Mouse (Mus musculus) heart, embryonic 13.5 days (tissue): Measurements from ENCODE around the gene Cdyl. TPM values are rescaled to one million over a fixed set of nuclear protein-coding genes. Genes with fewer than 3 reads are reported as not detected.

Experiments used
- ATAC-seq: fragments of 200-750 bp; cut with Nextera tagmentation; 2 replicates; pipeline ENCODE4 v1.8.0; 2017; ENCODE audit warnings: moderate TSS enrichment; ENCODE audit not compliant: insufficient number of reproducible peaks, low FRiP score, low TSS enrichment; ENCODE audit errors: extremely low read depth
- H3K27ac ChIP-seq: fragments of 300-500 bp; sonication (generic); replicated peaks from 2 replicates; pipeline ENCODE4 v1.5.1; 2015; ENCODE audit warnings: moderate library complexity, mild to moderate bottlenecking, inconsistent platforms
- H3K27me3 ChIP-seq: fragments of 300-500 bp; sonication (generic); replicated peaks from 2 replicates; pipeline ENCODE4 v1.6.1; 2015; ENCODE audit warnings: mild to moderate bottlenecking, inconsistent platforms
- H3K36me3 ChIP-seq: fragments of 300-500 bp; sonication (generic); 2 replicates; pipeline ENCODE4 v1.6.1; 2015; ENCODE audit warnings: mild to moderate bottlenecking, inconsistent platforms
- H3K4me1 ChIP-seq: fragments of 300-500 bp; sonication (generic); 2 replicates; pipeline ENCODE4 v1.6.1; 2015; ENCODE audit warnings: inconsistent platforms
- H3K4me2 ChIP-seq: fragments of 300-500 bp; sonication (generic); 2 replicates; pipeline ENCODE4 v1.6.1; 2015; ENCODE audit warnings: inconsistent platforms, mild to moderate bottlenecking, moderate library complexity
- H3K4me3 ChIP-seq: fragments of 300-500 bp; sonication (generic); 2 replicates; pipeline ENCODE4 v1.5.1; 2015; ENCODE audit warnings: moderate library complexity, mild to moderate bottlenecking, inconsistent platforms
- H3K9ac ChIP-seq: fragments of 300-500 bp; sonication (generic); 2 replicates; pipeline ENCODE4 v1.6.1; 2015; ENCODE audit warnings: inconsistent platforms, mild to moderate bottlenecking, moderate library complexity
- H3K9me3 ChIP-seq: fragments of 300-500 bp; sonication (generic); 2 replicates; pipeline ENCODE4 v1.6.1; 2016; ENCODE audit warnings: inconsistent platforms
- WGBS: fragments of 180-500 bp; shearing (Covaris S2); methylation state at CpG from one replicate; pipeline ENCODE4 v1.1.7; 2015; ENCODE audit warnings: mixed read lengths; 5-methylcytosine and 5-hydroxymethylcytosine counted together
- polyA plus RNA-seq: library from polyadenylated mRNA; unstranded; fragments of >200 nt; fragmentation: Nextera tagmentation; extraction: Ambion mirVana; gene quantifications from 2 replicates; pipeline ENCODE4 v1.2.1, GENCODE M21; 2015

The Cdyl gene
- polyA plus RNA-seq, 1 experiment from 2014 or later: 10.2 TPM

- peaks cover 10% of the 10 kb centered on the region for H3K36me3 ChIP-seq
- H3K27me3 ChIP-seq: peaks cover 16% of the 10 kb centered on the region
- H3K4me2 ChIP-seq: peak overlapping the region; percentile 82
- under 1% methylated on average over 78 of the region's 93 CpGs for WGBS
- peak overlapping the region; percentile 90 for H3K9ac ChIP-seq
- ATAC-seq: peak; percentile 50
- H3K4me1 ChIP-seq: peaks cover 22% of the 10 kb centered on the region
- peak overlapping the region; percentile 76 for H3K4me3 ChIP-seq
- peak overlapping the region; percentile 96 for H3K27ac ChIP-seq
- peaks cover 7% of the 10 kb centered on the region for H3K9me3 ChIP-seq
Observed at GRCm38 (mm10) chr13:35741620-35742421, 82.2 kb downstream of the Cdyl start.

GRCm38 (mm10) chr13:35742696-35743095 lies 83.1 kb downstream of the Cdyl start:
- H3K9me3 ChIP-seq: peaks cover 16% of the 10 kb centered on the region
- no peak overlapping the region for H3K27ac ChIP-seq
- peaks cover 16% of the 10 kb centered on the region for H3K27me3 ChIP-seq
- 20% methylated on average over 4 of the region's 4 CpGs for WGBS
- ATAC-seq: no peak
- peaks cover 16% of the 10 kb centered on the region for H3K36me3 ChIP-seq
- H3K4me2 ChIP-seq: peak overlapping the region; percentile 82
- H3K4me3 ChIP-seq: peak overlapping the region; percentile 76
- peaks cover 22% of the 10 kb centered on the region for H3K4me1 ChIP-seq
- peak overlapping the region; percentile 90 for H3K9ac ChIP-seq

GRCm38 (mm10) chr13:35743196-35743595 lies 83.6 kb downstream of the Cdyl start:
- H3K27me3 ChIP-seq: peaks cover 11% of the 10 kb centered on the region
- peak overlapping the region; percentile 76 for H3K4me3 ChIP-seq
- H3K36me3 ChIP-seq: peaks cover 18% of the 10 kb centered on the region
- peak overlapping the region; percentile 90 for H3K9ac ChIP-seq
- peak overlapping the region; percentile 82 for H3K4me2 ChIP-seq
- peaks cover 18% of the 10 kb centered on the region for H3K9me3 ChIP-seq
- peaks cover 22% of the 10 kb centered on the region for H3K4me1 ChIP-seq
- H3K27ac ChIP-seq: no peak overlapping the region
- 39% methylated on average over 1 of the region's 1 CpGs for WGBS
- ATAC-seq: no peak

GRCm38 (mm10) chr13:35749194-35749593 lies 89.6 kb downstream of the Cdyl start:
- no peak overlapping the region for H3K27ac ChIP-seq
- ATAC-seq: no peak
- H3K9me3 ChIP-seq: peaks cover 24% of the 10 kb centered on the region
- 86% methylated on average over 4 of the region's 4 CpGs for WGBS
- no peak overlapping the region for H3K9ac ChIP-seq
- peaks cover 32% of the 10 kb centered on the region for H3K4me1 ChIP-seq
- no peak overlapping the region for H3K4me2 ChIP-seq
- H3K4me3 ChIP-seq: no peak overlapping the region
- H3K27me3 ChIP-seq: no peaks in the 10 kb centered on the region
- H3K36me3 ChIP-seq: peaks cover 18% of the 10 kb centered on the region

- H3K9me3 ChIP-seq: peaks cover 24% of the 10 kb centered on the region
- H3K36me3 ChIP-seq: peaks cover 18% of the 10 kb centered on the region
Observed at GRCm38 (mm10) chr13:35749680-35750079, 90.0 kb downstream of the Cdyl start.

GRCm38 (mm10) chr13:35752046-35752445 lies 92.4 kb downstream of the Cdyl start:
- peaks cover 7% of the 10 kb centered on the region; the same call in 1 of the 2 replicates for H3K36me3 ChIP-seq
- H3K4me3 ChIP-seq: no peak overlapping the region
- H3K4me1 ChIP-seq: peaks cover 61% of the 10 kb centered on the region
- H3K27me3 ChIP-seq: no peaks in the 10 kb centered on the region
- no peak overlapping the region for H3K9ac ChIP-seq
- WGBS: 74% methylated on average over 7 of the region's 7 CpGs
- peaks cover 14% of the 10 kb centered on the region for H3K9me3 ChIP-seq
- no peak overlapping the region for H3K27ac ChIP-seq
- ATAC-seq: no peak
- no peak overlapping the region for H3K4me2 ChIP-seq

More at GRCm38 (mm10) chr13:35749680-35750079, 90.0 kb downstream of the Cdyl start:
- H3K9ac ChIP-seq: no peak overlapping the region
- ATAC-seq: no peak
- H3K4me1 ChIP-seq: peaks cover 37% of the 10 kb centered on the region
- no peak overlapping the region for H3K27ac ChIP-seq
- H3K4me2 ChIP-seq: no peak overlapping the region
- 75% methylated on average over 5 of the region's 5 CpGs for WGBS
- H3K27me3 ChIP-seq: no peaks in the 10 kb centered on the region
- no peak overlapping the region for H3K4me3 ChIP-seq

GRCm38 (mm10) chr13:35755002-35755401 lies 95.4 kb downstream of the Cdyl start:
- WGBS: 81% methylated on average over 6 of the region's 6 CpGs
- Histone ChIP-seq H3K4me2 (no peak overlapping the region), H3K36me3 (no peaks in the 10 kb centered on the region), H3K4me3 (no peak overlapping the region), H3K9ac (no peak overlapping the region), H3K4me1 (peaks cover 75% of the 10 kb centered on the region), H3K27ac (no peak overlapping the region), H3K9me3 (no peaks in the 10 kb centered on the region), H3K27me3 (no peaks in the 10 kb centered on the region)
- ATAC-seq: no peak

GRCm38 (mm10) chr13:35755655-35756283 lies 96.1 kb downstream of the Cdyl start:
- peak overlapping the region; percentile 28; the same call in 1 of the 2 replicates for H3K9ac ChIP-seq
- H3K36me3 ChIP-seq: no peaks in the 10 kb centered on the region
- no peak overlapping the region for H3K27ac ChIP-seq
- no peak overlapping the region for H3K4me3 ChIP-seq
- peaks cover 72% of the 10 kb centered on the region for H3K4me1 ChIP-seq
- 72% methylated on average over 8 of the region's 8 CpGs for WGBS
- H3K4me2 ChIP-seq: no peak overlapping the region
- no peak for ATAC-seq
- H3K27me3 ChIP-seq: no peaks in the 10 kb centered on the region
- no peaks in the 10 kb centered on the region for H3K9me3 ChIP-seq

GRCm38 (mm10) chr13:35756393-35757338 lies 97.0 kb downstream of the Cdyl start:
- Histone ChIP-seq H3K27me3 (no peaks in the 10 kb centered on the region), H3K4me2 (no peak overlapping the region), H3K4me3 (no peak overlapping the region), H3K9me3 (no peaks in the 10 kb centered on the region), H3K9ac (no peak overlapping the region), H3K36me3 (no peaks in the 10 kb centered on the region), H3K4me1 (peaks cover 68% of the 10 kb centered on the region), H3K27ac (no peak overlapping the region)
- ATAC-seq: no peak
- WGBS: 74% methylated on average over 21 of the region's 21 CpGs

GRCm38 (mm10) chr13:35760372-35760771 lies 100.7 kb downstream of the Cdyl start:
- Histone ChIP-seq H3K27ac (no peak overlapping the region), H3K9me3 (no peaks in the 10 kb centered on the region), H3K27me3 (no peaks in the 10 kb centered on the region), H3K9ac (no peak overlapping the region), H3K4me3 (no peak overlapping the region), H3K36me3 (no peaks in the 10 kb centered on the region), H3K4me1 (peaks cover 53% of the 10 kb centered on the region), H3K4me2 (no peak overlapping the region)
- ATAC-seq: no peak
- 83% methylated on average over 2 of the region's 2 CpGs for WGBS

- ATAC-seq: no peak
- H3K27ac ChIP-seq: peak overlapping the region; percentile 92
- no peak overlapping the region for H3K4me2 ChIP-seq
- no peak overlapping the region for H3K9ac ChIP-seq
- H3K27me3 ChIP-seq: no peaks in the 10 kb centered on the region
- H3K9me3 ChIP-seq: 0 out of 2 replicates have a peak, but pooled peaks cover 3% of the 10 kb centered on the region
- 25% methylated on average over 3 of the region's 3 CpGs for WGBS
- no peaks in the 10 kb centered on the region for H3K36me3 ChIP-seq
- peaks cover 56% of the 10 kb centered on the region for H3K4me1 ChIP-seq
- H3K4me3 ChIP-seq: no peak overlapping the region
Observed at GRCm38 (mm10) chr13:35764559-35764958, 104.9 kb downstream of the Cdyl start.
